In genomic region chr7:139683706-139684552, GRCm38 (mm10) we compare ENCODE assay signal across 8 mouse cellular contexts. TPM values are rescaled to one million over a fixed set of nuclear protein-coding genes. Genes with fewer than 3 reads are reported as not detected.
DNase-seq lines count a peak whose midpoint lies in the region; ATAC-seq lines count a peak whose summit lies in the region.

Gene Cfap46, minus strand, starts transcription at chr7:139683817.

- peaks cover 53% of the 10 kb centered on the region for H3K27me3 ChIP-seq in megakaryocyte, embryonic 14.5 days (replicated peaks)

- peak within 1 kb of the TSS; percentile 92 for H3K4me3 ChIP-seq in megakaryocyte, embryonic 14.5 days (replicated peaks)

- intact Hi-C loops in gastrocnemius, postnatal 14 days (cut with DNase I; ENCODE audit: low total_unique reads) = loop anchor here (2.0 kb wide), 1 partner anchor 33 kb away; no protein-coding TSS in a partner anchor

- peaks cover 23% of the 10 kb centered on the region for H3K4me1 ChIP-seq in megakaryocyte, embryonic 14.5 days

- ATAC-seq in common myeloid progenitor, adult 5-6 weeks (replicated peaks; ENCODE audit: low read depth, poor library complexity, severe bottlenecking) = peak; percentile 70
- ATAC-seq in inflammation-experienced regulatory T-cells, adult 6 months = peak; percentile 46
- no peak for ATAC-seq in erythroid progenitor cell, adult 5-6 weeks (replicated peaks; ENCODE audit: low FRiP score, poor library complexity, severe bottlenecking)

- H3K9me3 ChIP-seq in megakaryocyte, embryonic 14.5 days = no peaks in the 10 kb centered on the region

- DNase-seq in adipocyte (ENCODE audit: low spot score) = peak; percentile 63
- peak; percentile 86 for DNase-seq in gastrocnemius, postnatal 14 days
- peak; percentile 50 to 86 for DNase-seq in left cerebral cortex, adult 9 months (ENCODE audit: low spot score in 2 of 2)
- peak; percentile 70 for DNase-seq in right cerebral cortex, postnatal 14 days

- no peaks in the 10 kb centered on the region for H3K36me3 ChIP-seq in megakaryocyte, embryonic 14.5 days (replicated peaks; ENCODE audit: low read length)

RNA-seq across cellular contexts. Expression of gene Cfap46, which starts in this region (rescaled TPM):
- total RNA-seq in common myeloid progenitor, adult 5-6 weeks (2017) = not detected in 2 replicates
- under 1 TPM; 0.07 to 0.12 TPM for total RNA-seq in gastrocnemius, postnatal 14 days (2021)
- not detected for polyA plus RNA-seq in inflammation-experienced regulatory T-cells, adult 6 months (2017; shearing (Covaris generic))
- not detected in 2 replicates for polyA plus RNA-seq in megakaryocyte, embryonic 14.5 days (2012; ENCODE audit: insufficient read depth, low replicate concordance)
- total RNA-seq in erythroid progenitor cell, adult 5-6 weeks (2015; ENCODE audit: low replicate concordance) = not detected in 2 replicates
- total RNA-seq in erythroid progenitor cell, adult 5-6 weeks (2017; ENCODE audit: low replicate concordance) = not detected in 2 replicates

Comparison
In these comparisons a context has a peak if more than half of its experiments do, and no peak if none do; other contexts are left out.
1. Peak in ATAC-seq in common myeloid progenitor, adult 5-6 weeks; RNA of the gene not detected or under 1 TPM.
2. Peak in DNase-seq in gastrocnemius, postnatal 14 days; RNA of the gene not detected or under 1 TPM.
3. Peak in ATAC-seq in inflammation-experienced regulatory T-cells, adult 6 months; RNA of the gene not detected or under 1 TPM.